In the genomic region with DNA sequence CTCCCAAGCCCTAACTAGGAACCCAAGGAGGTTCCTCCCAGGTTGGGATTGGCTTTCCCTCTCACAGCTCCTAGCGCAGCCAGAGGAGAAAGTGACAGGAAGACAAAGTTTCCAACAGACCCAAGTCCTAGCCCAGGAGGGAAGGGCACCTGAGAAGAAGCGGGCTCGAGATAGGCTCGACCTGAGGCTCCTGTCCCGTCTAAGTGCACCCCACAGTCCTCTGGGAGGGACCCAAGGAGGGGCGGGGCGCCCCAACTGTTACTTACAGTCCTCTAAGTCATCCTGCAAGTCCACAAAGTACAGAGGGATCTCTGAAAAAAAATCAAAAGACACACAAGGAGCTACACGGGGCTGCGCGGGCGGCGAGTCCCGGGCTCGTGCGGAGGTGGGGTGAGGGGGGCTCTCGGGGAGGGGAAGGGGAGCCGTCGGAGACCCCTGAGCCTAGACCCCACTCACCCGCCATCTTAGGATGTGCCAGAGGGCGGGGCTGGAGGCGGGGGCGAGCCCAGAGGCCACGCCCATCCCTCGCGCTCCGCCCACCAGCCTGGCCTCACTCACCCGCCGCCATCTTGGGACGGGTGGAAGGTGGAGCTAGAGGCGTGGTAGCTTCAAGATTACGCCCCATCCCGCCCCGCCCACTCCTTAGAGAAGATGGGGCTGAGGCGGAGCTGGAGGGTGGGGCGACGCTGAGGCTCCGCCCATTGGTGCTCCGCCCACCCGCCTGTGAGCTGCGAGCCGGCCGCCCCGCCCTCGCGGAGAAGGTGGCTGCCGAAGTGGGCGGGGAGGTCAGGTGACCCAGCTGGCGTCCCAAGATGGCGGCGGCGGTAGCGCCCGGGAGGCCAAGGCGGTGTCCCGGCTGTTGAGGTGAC, we compare ENCODE assay signal across 8 mouse cellular contexts. TPM values are rescaled to one million over a fixed set of nuclear protein-coding genes. Genes with fewer than 3 reads are reported as not detected.
DNase-seq lines count a peak whose midpoint lies in the region; ATAC-seq lines count a peak whose summit lies in the region.

Rab22a (plus strand) TSS at position 704 of the 869 bp plus-strand sequence.

- H3K4me3 ChIP-seq in hindbrain, embryonic 15.5 days, result peak within 1 kb of the TSS; percentile 83

- peak; percentile 98 for ATAC-seq in hindbrain, embryonic 15.5 days (ENCODE audit: low FRiP score, low read depth)

- H3K4me2 ChIP-seq in hindbrain, embryonic 15.5 days, result peak within 1 kb of the TSS; percentile 76

- H3K27ac ChIP-seq in hindbrain, embryonic 15.5 days (replicated peaks), result peak within 1 kb of the TSS; percentile 62; the same call in 1 of the 2 replicates

- H3K9me3 ChIP-seq in hindbrain, embryonic 15.5 days, result no peaks in the 10 kb centered on the region

- peaks cover 24% of the 10 kb centered on the region for H3K4me1 ChIP-seq in hindbrain, embryonic 15.5 days (replicated peaks)

- peaks cover 12% of the 10 kb centered on the region; the same call in 1 of the 2 replicates for H3K36me3 ChIP-seq in hindbrain, embryonic 15.5 days

- under 1% methylated on average over 53 of the region's 55 CpGs for WGBS in hindbrain, embryonic 15.5 days

- no peaks in the 10 kb centered on the region for H3K27me3 ChIP-seq in hindbrain, embryonic 15.5 days

- peak; percentile 99 for DNase-seq in T-cell, adult 2 months (ENCODE audit: low spot score)
- peak; percentile 97 to 98 for DNase-seq in cerebellum, postnatal 36 days
- DNase-seq in frontal cortex, postnatal 36 days (ENCODE audit: low spot score in 2 of 2), result peak; percentile 92 to 97
- peak; percentile 97 for DNase-seq in left cerebral cortex, adult 11 months (ENCODE audit: low spot score)
- peak; percentile 98 to 99 for DNase-seq in lung, postnatal 4 days
- peak; percentile 99 for DNase-seq in retina, postnatal 7 days (ENCODE audit: low read depth, low spot score)
- DNase-seq in urinary bladder, adult 2 months (ENCODE audit: low spot score), result peak; percentile 96

- H3K9ac ChIP-seq in hindbrain, embryonic 15.5 days, result peak within 1 kb of the TSS; percentile 67

RNA-seq across cellular contexts. Expression of gene Rab22a, which starts in this region (rescaled TPM):
- polyA plus RNA-seq in hindbrain, embryonic 15.5 days (2015; fragmentation: Nextera tagmentation; extraction: Ambion mirVana), result 31.0 and 33.0 TPM in 2 replicates
- 16.1 and 23.4 TPM in 2 replicates for polyA plus RNA-seq in urinary bladder, adult 2 months (2012; rRNA removed)

Comparison
In these comparisons a context has a peak if more than half of its experiments do, and no peak if none do; other contexts are left out.
1. Peak in every context shown above with its lines: DNase-seq, ATAC-seq, H3K4me3 ChIP-seq and H3K27ac ChIP-seq.